Mouse (Mus musculus) neural tube, embryonic 13.5 days (tissue): ENCODE data around the gene Olfr506. TPM values are rescaled to one million over a fixed set of nuclear protein-coding genes. Genes with fewer than 3 reads are reported as not detected.
"Not testable (repeated sequence)": the region's sequence is repeated elsewhere in the genome, so short reads cannot be mapped to it uniquely, and the experiment has no call there.

Experiments used
- ATAC-seq: fragments of 200-750 bp; cut with Nextera tagmentation; 2 replicates; pipeline ENCODE4 v1.8.0; 2017; ENCODE audit warnings: low read depth, mild to moderate bottlenecking, moderate TSS enrichment, moderate library complexity
- H3K27ac ChIP-seq: fragments of 300-500 bp; sonication (generic); replicated peaks from 2 replicates; pipeline ENCODE4 v1.5.1; 2015; ENCODE audit warnings: moderate library complexity, mild to moderate bottlenecking, inconsistent platforms
- H3K27me3 ChIP-seq: fragments of 300-500 bp; sonication (generic); 2 replicates; pipeline ENCODE4 v1.6.1; 2015; ENCODE audit warnings: mild to moderate bottlenecking, inconsistent platforms
- H3K36me3 ChIP-seq: fragments of 300-500 bp; sonication (generic); 2 replicates; pipeline ENCODE4 v1.6.1; 2015; ENCODE audit warnings: mild to moderate bottlenecking, inconsistent platforms
- H3K4me1 ChIP-seq: fragments of 300-500 bp; sonication (generic); replicated peaks from 2 replicates; pipeline ENCODE4 v1.6.1; 2015; ENCODE audit warnings: inconsistent platforms
- H3K4me2 ChIP-seq: fragments of 300-500 bp; sonication (generic); 2 replicates; pipeline ENCODE4 v1.6.1; 2015; ENCODE audit warnings: inconsistent platforms, mild to moderate bottlenecking, moderate library complexity
- H3K4me3 ChIP-seq: fragments of 300-500 bp; sonication (generic); 2 replicates; pipeline ENCODE4 v1.5.1; 2015; ENCODE audit warnings: mild to moderate bottlenecking, inconsistent platforms
- H3K9ac ChIP-seq: fragments of 300-500 bp; sonication (generic); 2 replicates; pipeline ENCODE4 v1.6.1; 2015; ENCODE audit warnings: moderate library complexity, mild to moderate bottlenecking, inconsistent platforms
- H3K9me3 ChIP-seq: fragments of 300-500 bp; sonication (generic); 2 replicates; pipeline ENCODE4 v1.6.1; 2016; ENCODE audit warnings: inconsistent platforms
- WGBS: fragments of 180-500 bp; shearing (Covaris S2); methylation state at CpG from one replicate; pipeline ENCODE4 v1.1.7; 2015; 5-methylcytosine and 5-hydroxymethylcytosine counted together
- polyA plus RNA-seq: library from polyadenylated mRNA; unstranded; fragments of >200 nt; fragmentation: Nextera tagmentation; extraction: Ambion mirVana; gene quantifications from 2 replicates; pipeline ENCODE4 v1.2.1, GENCODE M21; 2015

Gene Olfr506
- 0.06 TPM in 1 of 2 replicates, not detected in the other for polyA plus RNA-seq

GRCm38 (mm10) chr7:108610487-108610886, at the start of gene Olfr506:
Gene Olfr506, plus strand, starts transcription at chr7:108610787.
- Histone ChIP-seq H3K9me3 (no peaks in the 10 kb centered on the region), H3K27ac (no peak within 1 kb of the TSS), H3K4me2 (no peak within 1 kb of the TSS), H3K36me3 (no peaks in the 10 kb centered on the region), H3K9ac (no peak within 1 kb of the TSS), H3K4me3 (no peak within 1 kb of the TSS), H3K27me3 (no peaks in the 10 kb centered on the region), H3K4me1 (no peaks in the 10 kb centered on the region)
- no peak for ATAC-seq

GRCm38 (mm10) chr7:108565693-108566092, 44.9 kb upstream of the Olfr506 start, which contains the start of gene Olfr504:
Gene Olfr504, minus strand, starts transcription at chr7:108565793.
- H3K4me2 ChIP-seq = no peak within 1 kb of the TSS
- no peak within 1 kb of the TSS for H3K27ac ChIP-seq
- WGBS = 80% methylated on average over 1 of the region's 1 CpGs
- H3K9ac ChIP-seq = no peak within 1 kb of the TSS
- no peak for ATAC-seq
- peaks cover 5% of the 10 kb centered on the region; the same call in 1 of the 2 replicates for H3K9me3 ChIP-seq
- no peaks in the 10 kb centered on the region for H3K27me3 ChIP-seq
- no peaks in the 10 kb centered on the region for H3K4me1 ChIP-seq
- H3K4me3 ChIP-seq = no peak within 1 kb of the TSS
- H3K36me3 ChIP-seq = no peaks in the 10 kb centered on the region

- no peak for ATAC-seq
- Histone ChIP-seq H3K9ac (no peak overlapping the region), H3K9me3 (no peaks in the 10 kb centered on the region), H3K36me3 (no peaks in the 10 kb centered on the region), H3K27me3 (no peaks in the 10 kb centered on the region), H3K4me1 (no peaks in the 10 kb centered on the region), H3K27ac (no peak overlapping the region), H3K4me2 (no peak overlapping the region), H3K4me3 (no peak overlapping the region)
- WGBS = 95% methylated on average over 1 of the region's 1 CpGs
These were observed 20.8 kb upstream of the Olfr506 start for GRCm38 (mm10) chr7:108589797-108590196.

GRCm38 (mm10) chr7:108601916-108602315, 8.7 kb upstream of the Olfr506 start:
- not testable (repeated sequence) for H3K4me1 ChIP-seq, H3K9ac ChIP-seq, H3K9me3 ChIP-seq, H3K4me2 ChIP-seq, H3K4me3 ChIP-seq, H3K27me3 ChIP-seq, H3K27ac ChIP-seq, H3K36me3 ChIP-seq, ATAC-seq
- 84% methylated on average over 3 of the region's 3 CpGs for WGBS

GRCm38 (mm10) chr7:108614110-108614509, 3.5 kb downstream of the Olfr506 start:
- H3K27ac ChIP-seq = no peak overlapping the region
- H3K9ac ChIP-seq = no peak overlapping the region
- ATAC-seq = no peak
- H3K27me3 ChIP-seq = no peaks in the 10 kb centered on the region
- no peak overlapping the region for H3K4me2 ChIP-seq
- WGBS = 86% methylated on average over 2 of the region's 2 CpGs
- no peaks in the 10 kb centered on the region for H3K4me1 ChIP-seq
- no peaks in the 10 kb centered on the region for H3K36me3 ChIP-seq
- H3K9me3 ChIP-seq = no peaks in the 10 kb centered on the region
- H3K4me3 ChIP-seq = no peak overlapping the region

- not testable (repeated sequence) for H3K36me3 ChIP-seq, H3K27ac ChIP-seq, H3K4me1 ChIP-seq, ATAC-seq, H3K4me3 ChIP-seq, H3K9me3 ChIP-seq, H3K9ac ChIP-seq, H3K4me2 ChIP-seq, H3K27me3 ChIP-seq
- 54% methylated on average over 3 of the region's 3 CpGs for WGBS
These were observed 6.2 kb downstream of the Olfr506 start for GRCm38 (mm10) chr7:108616781-108617180.

- ATAC-seq = no peak
- WGBS = 83% methylated on average over 2 of the region's 2 CpGs
- H3K9ac ChIP-seq = no peak within 1 kb of the TSS
- H3K27me3 ChIP-seq = no peaks in the 10 kb centered on the region
- H3K36me3 ChIP-seq = no peaks in the 10 kb centered on the region
- no peaks in the 10 kb centered on the region for H3K9me3 ChIP-seq
- H3K4me3 ChIP-seq = no peak within 1 kb of the TSS
- H3K27ac ChIP-seq = no peak within 1 kb of the TSS
- H3K4me1 ChIP-seq = no peaks in the 10 kb centered on the region
- no peak within 1 kb of the TSS for H3K4me2 ChIP-seq
These were observed 10.9 kb downstream of the Olfr506 start, which contains the start of gene Olfr507 for GRCm38 (mm10) chr7:108621514-108621913. Gene Olfr507, plus strand, starts transcription at chr7:108621814.

- ATAC-seq = no peak
- Histone ChIP-seq H3K9me3 (no peaks in the 10 kb centered on the region), H3K9ac (no peak within 1 kb of the TSS), H3K4me1 (no peaks in the 10 kb centered on the region), H3K27ac (no peak within 1 kb of the TSS), H3K27me3 (no peaks in the 10 kb centered on the region), H3K4me3 (no peak within 1 kb of the TSS), H3K4me2 (no peak within 1 kb of the TSS), H3K36me3 (no peaks in the 10 kb centered on the region)
- WGBS = 88% methylated on average over 3 of the region's 3 CpGs
These were observed 19.1 kb downstream of the Olfr506 start, which contains the start of gene Olfr508 for GRCm38 (mm10) chr7:108629694-108630093. Gene Olfr508, plus strand, starts transcription at chr7:108629994.

- Histone ChIP-seq H3K27me3 (no peaks in the 10 kb centered on the region), H3K9ac (no peak within 1 kb of the TSS), H3K4me2 (no peak within 1 kb of the TSS), H3K4me1 (no peaks in the 10 kb centered on the region), H3K9me3 (0 out of 2 replicates have a peak, but pooled peaks cover 4% of the 10 kb centered on the region), H3K27ac (no peak within 1 kb of the TSS), H3K36me3 (no peaks in the 10 kb centered on the region), H3K4me3 (no peak within 1 kb of the TSS)
- no peak for ATAC-seq
These were observed 41.2 kb downstream of the Olfr506 start, which contains the start of gene Olfr509 for GRCm38 (mm10) chr7:108651806-108652205. Gene Olfr509, minus strand, starts transcription at chr7:108651906.

GRCm38 (mm10) chr7:108662419-108662818, 51.8 kb downstream of the Olfr506 start:
- H3K9me3 ChIP-seq = no peaks in the 10 kb centered on the region
- H3K27ac ChIP-seq = no peak overlapping the region
- H3K4me3 ChIP-seq = no peak overlapping the region
- no peak overlapping the region for H3K4me2 ChIP-seq
- H3K9ac ChIP-seq = no peak overlapping the region
- ATAC-seq = no peak
- H3K27me3 ChIP-seq = no peaks in the 10 kb centered on the region
- H3K4me1 ChIP-seq = no peaks in the 10 kb centered on the region
- 89% methylated on average over 3 of the region's 3 CpGs for WGBS
- H3K36me3 ChIP-seq = no peaks in the 10 kb centered on the region

Other genes with a start within 250 kb of the Olfr506 start
- gene Olfr494, start 245.5 kb upstream of the Olfr506 start, polyA plus RNA-seq = not detected in 2 replicates
- gene Olfr495, start 217.6 kb upstream of the Olfr506 start, polyA plus RNA-seq = not detected in 2 replicates
- not detected in 2 replicates for gene Olfr497, start 190.4 kb upstream of the Olfr506 start, polyA plus RNA-seq
- not detected in 2 replicates for gene Olfr498, start 145.5 kb upstream of the Olfr506 start, polyA plus RNA-seq
- gene Olfr502, start 85.7 kb upstream of the Olfr506 start, polyA plus RNA-seq = not detected in 2 replicates
- not detected in 2 replicates for gene Olfr503, start 66.3 kb upstream of the Olfr506 start, polyA plus RNA-seq
- gene Olfr504, start 45.0 kb upstream of the Olfr506 start, polyA plus RNA-seq = not detected in 2 replicates
- not detected in 2 replicates for gene Olfr507, start 11.0 kb downstream of the Olfr506 start, polyA plus RNA-seq
- gene Olfr508, start 19.2 kb downstream of the Olfr506 start, polyA plus RNA-seq = not detected in 2 replicates
- gene Olfr509, start 41.1 kb downstream of the Olfr506 start, polyA plus RNA-seq = 0.06 TPM in 1 of 2 replicates, not detected in the other
- not detected in 2 replicates for gene Olfr510, start 55.6 kb downstream of the Olfr506 start, polyA plus RNA-seq
- not detected in 2 replicates for gene Olfr512, start 102.5 kb downstream of the Olfr506 start, polyA plus RNA-seq
- not detected in 2 replicates for gene Olfr513, start 140.2 kb downstream of the Olfr506 start, polyA plus RNA-seq
- not detected in 2 replicates for gene Olfr514, start 215.2 kb downstream of the Olfr506 start, polyA plus RNA-seq
- gene Olfr516, start 239.7 kb downstream of the Olfr506 start, polyA plus RNA-seq = not detected in 2 replicates